Mouse (Mus musculus) hindbrain, embryonic 11.5 days (tissue): ENCODE results near the gene Slc13a1. TPM values are rescaled to one million over a fixed set of nuclear protein-coding genes. Genes with fewer than 3 reads are reported as not detected.
A peak's percentile ranks its signal among the peaks of the same experiment; 100 is the strongest.

Experiments
- ATAC-seq: fragments of 200-750 bp; cut with Nextera tagmentation; 2 replicates; pipeline ENCODE4 v1.8.0; 2017; ENCODE audit warnings: mild to moderate bottlenecking, moderate TSS enrichment, moderate library complexity; ENCODE audit not compliant: low FRiP score
- DNase-seq: peaks from one replicate; pipeline ENCODE4 v3.0.0-alpha.2; 2015; ENCODE audit warnings: low spot score
- H3K27ac ChIP-seq: fragments of 300-500 bp; sonication (generic); 2 replicates; pipeline ENCODE4 v1.5.1; 2014; ENCODE audit warnings: mild to moderate bottlenecking, low read depth, low read length
- H3K27me3 ChIP-seq: fragments of 300-500 bp; sonication (generic); 2 replicates; pipeline ENCODE4 v1.6.1; 2014; ENCODE audit warnings: mild to moderate bottlenecking, low read length, moderate library complexity, mixed read lengths; ENCODE audit not compliant: control insufficient read depth, insufficient read depth
- H3K36me3 ChIP-seq: fragments of 300-500 bp; sonication (generic); 2 replicates; pipeline ENCODE4 v1.6.1; 2014; ENCODE audit warnings: mild to moderate bottlenecking, low read length, moderate library complexity, mixed read lengths; ENCODE audit not compliant: control insufficient read depth, insufficient read depth
- H3K4me1 ChIP-seq: fragments of 300-500 bp; sonication (generic); replicated peaks from 2 replicates; pipeline ENCODE4 v1.6.1; 2014; ENCODE audit warnings: low read length, mixed read lengths; ENCODE audit not compliant: control insufficient read depth, insufficient read depth
- H3K4me2 ChIP-seq: fragments of 300-500 bp; sonication (generic); replicated peaks from 2 replicates; pipeline ENCODE4 v1.6.1; 2014; ENCODE audit warnings: mild to moderate bottlenecking, low read depth, low read length
- H3K4me3 ChIP-seq: fragments of 300-500 bp; sonication (generic); 2 replicates; pipeline ENCODE4 v1.5.1; 2014; ENCODE audit warnings: low read depth, low read length
- H3K9ac ChIP-seq: fragments of 300-500 bp; sonication (generic); 2 replicates; pipeline ENCODE4 v1.6.1; 2014; ENCODE audit warnings: low read depth, low read length
- H3K9me3 ChIP-seq: fragments of 300-500 bp; sonication (generic); 2 replicates; pipeline ENCODE4 v1.6.1; 2016; ENCODE audit warnings: low read length; ENCODE audit not compliant: control insufficient read depth
- WGBS: fragments of 180-500 bp; shearing (Covaris S2); extraction: QIAGEN DNeasy Blood & Tissue Kit; methylation state at CpG from one replicate; pipeline ENCODE4 v1.1.7; 2014; 5-methylcytosine and 5-hydroxymethylcytosine counted together
- polyA plus RNA-seq: library from polyadenylated mRNA; unstranded; fragments of >200 nt; fragmentation: Nextera tagmentation; extraction: Ambion mirVana; gene quantifications from 2 replicates; pipeline ENCODE4 v1.2.1, GENCODE M21; 2014

The Slc13a1 gene
- polyA plus RNA-seq, 1 experiment from 2014 or later: 0.25 TPM

GRCm38 (mm10) chr6:24108471-24108870 is 59.4 kb downstream of the Slc13a1 start:
- no peaks in the 10 kb centered on the region for H3K4me1 ChIP-seq
- WGBS: 93% methylated on average over 4 of the region's 4 CpGs
- DNase-seq (no peak), ATAC-seq (no peak)
- H3K27ac ChIP-seq: no peak overlapping the region
- H3K4me2 ChIP-seq: no peak overlapping the region
- no peak overlapping the region for H3K4me3 ChIP-seq
- no peaks in the 10 kb centered on the region for H3K27me3 ChIP-seq
- H3K36me3 ChIP-seq: no peaks in the 10 kb centered on the region
- no peaks in the 10 kb centered on the region for H3K9me3 ChIP-seq
- H3K9ac ChIP-seq: no peak overlapping the region

DNA sequence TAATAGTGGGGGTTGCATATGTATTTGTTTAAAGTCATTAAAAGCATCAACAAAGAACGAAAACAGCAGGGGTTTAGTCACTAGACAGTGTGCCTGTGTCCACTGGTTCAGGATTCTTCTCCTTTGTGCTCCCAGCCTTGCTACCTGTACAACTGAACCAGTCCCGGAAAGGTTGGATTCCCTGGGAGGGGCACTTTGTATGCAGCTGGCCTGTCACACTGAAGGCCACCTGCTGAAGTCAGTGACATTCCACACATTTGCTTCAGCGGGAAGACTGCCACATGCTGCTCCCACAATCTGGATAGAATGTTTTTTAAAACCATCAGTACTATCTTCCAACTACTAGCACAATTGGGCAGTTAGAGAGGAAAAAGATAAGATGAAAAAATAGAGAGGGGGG is 61.7 kb downstream of the Slc13a1 start:
- WGBS: 26% methylated on average over 3 of the region's 3 CpGs
- Histone ChIP-seq H3K4me3 (no peak overlapping the region), H3K9me3 (no peaks in the 10 kb centered on the region), H3K9ac (no peak overlapping the region), H3K27me3 (no peaks in the 10 kb centered on the region), H3K36me3 (no peaks in the 10 kb centered on the region), H3K4me2 (no peak overlapping the region), H3K27ac (no peak overlapping the region), H3K4me1 (no peaks in the 10 kb centered on the region)
- DNase-seq: no peak
- ATAC-seq: peak; percentile 72

- Histone ChIP-seq H3K36me3 (no peaks in the 10 kb centered on the region), H3K27me3 (no peaks in the 10 kb centered on the region), H3K27ac (no peak overlapping the region), H3K4me2 (no peak overlapping the region), H3K4me3 (no peak overlapping the region), H3K9me3 (no peaks in the 10 kb centered on the region), H3K9ac (no peak overlapping the region), H3K4me1 (no peaks in the 10 kb centered on the region)
- DNase-seq: peak; percentile 36
- 24% methylated on average over 5 of the region's 5 CpGs for WGBS
- ATAC-seq: peak; percentile 92
These were observed 62.2 kb downstream of the Slc13a1 start for GRCm38 (mm10) chr6:24105681-24106080.

DNA sequence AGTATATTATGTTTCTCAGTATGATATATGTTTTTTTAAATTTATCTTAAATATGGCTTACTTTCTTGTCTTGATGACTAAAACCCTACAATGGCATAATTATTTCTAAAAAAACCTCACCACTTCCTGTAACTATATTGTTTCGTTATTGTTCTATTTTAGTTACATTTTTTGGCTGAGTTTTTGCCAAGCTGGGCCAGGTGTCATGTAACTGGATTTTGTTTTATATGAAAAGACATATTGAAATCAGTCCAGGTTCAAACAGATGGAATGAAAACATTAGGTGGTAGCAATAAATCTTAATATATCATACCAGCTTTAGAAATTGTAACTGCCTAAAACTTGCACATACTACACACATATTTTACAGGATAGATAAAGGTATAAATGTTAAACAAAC is 66.6 kb downstream of the Slc13a1 start:
- no peaks in the 10 kb centered on the region for H3K9me3 ChIP-seq
- no peak for ATAC-seq
- H3K4me2 ChIP-seq: no peak overlapping the region
- no peak overlapping the region for H3K27ac ChIP-seq
- no peaks in the 10 kb centered on the region for H3K4me1 ChIP-seq
- DNase-seq: no peak
- H3K36me3 ChIP-seq: no peaks in the 10 kb centered on the region
- WGBS: 84% methylated on average over 1 of the region's 1 CpGs
- no peak overlapping the region for H3K4me3 ChIP-seq
- no peak overlapping the region for H3K9ac ChIP-seq
- no peaks in the 10 kb centered on the region for H3K27me3 ChIP-seq

- H3K4me1 ChIP-seq: no peaks in the 10 kb centered on the region
- no peak for ATAC-seq
- H3K4me3 ChIP-seq: no peak overlapping the region
These were observed 67.2 kb downstream of the Slc13a1 start for GRCm38 (mm10) chr6:24100705-24101104.

GRCm38 (mm10) chr6:24097400-24097799 is 70.5 kb downstream of the Slc13a1 start:
- Histone ChIP-seq H3K36me3 (no peaks in the 10 kb centered on the region), H3K4me1 (no peaks in the 10 kb centered on the region), H3K27me3 (no peaks in the 10 kb centered on the region), H3K27ac (no peak overlapping the region), H3K4me2 (no peak overlapping the region), H3K9ac (no peak overlapping the region), H3K4me3 (no peak overlapping the region), H3K9me3 (no peaks in the 10 kb centered on the region)
- no peak for ATAC-seq
- DNase-seq: no peak

More at GRCm38 (mm10) chr6:24100705-24101104, 67.2 kb downstream of the Slc13a1 start:
- H3K27me3 ChIP-seq: no peaks in the 10 kb centered on the region
- WGBS: 48% methylated on average over 5 of the region's 5 CpGs
- H3K4me2 ChIP-seq: no peak overlapping the region
- DNase-seq: no peak
- no peaks in the 10 kb centered on the region for H3K9me3 ChIP-seq
- H3K27ac ChIP-seq: no peak overlapping the region
- H3K9ac ChIP-seq: no peak overlapping the region
- H3K36me3 ChIP-seq: no peaks in the 10 kb centered on the region

DNA sequence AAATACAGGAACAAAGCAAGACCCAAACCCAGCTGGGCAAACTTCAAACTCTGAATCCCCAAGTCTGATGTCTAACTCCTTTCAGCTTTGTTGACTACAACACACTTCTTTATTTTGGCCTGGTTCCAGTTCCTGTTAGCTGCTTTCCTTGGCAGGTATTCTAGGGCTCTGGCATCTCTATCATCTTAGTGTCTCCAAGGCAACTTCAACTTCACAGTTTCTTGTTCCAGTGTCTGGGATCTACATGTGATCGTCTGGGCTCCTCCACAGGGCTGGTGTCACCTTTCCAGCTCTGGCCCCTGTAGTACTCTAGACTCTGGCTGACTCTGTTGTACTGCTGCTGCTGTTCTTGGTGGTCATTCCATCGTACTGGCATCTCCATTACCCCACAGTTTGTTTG is 91.8 kb downstream of the Slc13a1 start:
- DNase-seq: no peak
- Histone ChIP-seq H3K9me3 (no peaks in the 10 kb centered on the region), H3K27ac (no peak overlapping the region), H3K36me3 (no peaks in the 10 kb centered on the region), H3K4me2 (no peak overlapping the region), H3K4me1 (no peaks in the 10 kb centered on the region), H3K9ac (no peak overlapping the region), H3K27me3 (no peaks in the 10 kb centered on the region), H3K4me3 (no peak overlapping the region)
- ATAC-seq: no peak
- WGBS: 76% methylated on average over 2 of the region's 2 CpGs

- H3K36me3 ChIP-seq: no peaks in the 10 kb centered on the region
- no peak overlapping the region for H3K4me2 ChIP-seq
- no peak for DNase-seq
- no peak for ATAC-seq
- H3K4me1 ChIP-seq: no peaks in the 10 kb centered on the region
- no peaks in the 10 kb centered on the region for H3K9me3 ChIP-seq
- no peak overlapping the region for H3K9ac ChIP-seq
- H3K4me3 ChIP-seq: no peak overlapping the region
- H3K27ac ChIP-seq: no peak overlapping the region
- 77% methylated on average over 4 of the region's 4 CpGs for WGBS
- H3K27me3 ChIP-seq: no peaks in the 10 kb centered on the region
These were observed 95.1 kb downstream of the Slc13a1 start for GRCm38 (mm10) chr6:24072804-24073203.

DNA sequence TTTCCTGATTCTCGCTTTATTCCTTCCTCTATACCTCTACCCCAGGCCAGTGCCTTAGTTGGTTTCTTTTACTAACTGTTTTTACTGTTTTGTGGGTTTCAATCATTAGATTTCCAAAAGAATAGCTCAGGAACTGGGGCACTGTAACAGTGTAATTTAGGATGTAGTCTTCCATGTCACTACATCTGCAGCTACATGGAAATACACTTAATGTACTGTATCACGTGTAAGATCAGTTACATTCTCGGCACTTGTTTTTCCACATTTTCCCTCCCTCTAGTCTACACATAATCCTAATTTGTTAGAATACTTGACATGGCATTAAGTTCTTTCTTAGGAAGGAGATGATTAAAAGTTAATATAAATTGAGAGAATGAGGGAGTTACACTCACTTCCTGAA is 108.1 kb downstream of the Slc13a1 start:
- Histone ChIP-seq H3K9me3 (no peaks in the 10 kb centered on the region; the same call in 1 of the 2 replicates), H3K27me3 (no peaks in the 10 kb centered on the region), H3K9ac (no peak overlapping the region), H3K4me1 (no peaks in the 10 kb centered on the region), H3K27ac (no peak overlapping the region), H3K4me3 (no peak overlapping the region), H3K36me3 (no peaks in the 10 kb centered on the region), H3K4me2 (no peak overlapping the region)
- DNase-seq: no peak
- 94% methylated on average over 3 of the region's 3 CpGs for WGBS
- no peak for ATAC-seq
